Mouse (Mus musculus) erythroid progenitor cell, adult 5-6 weeks (primary cell): ENCODE data around the gene Mtor. TPM values are rescaled to one million over a fixed set of nuclear protein-coding genes. Genes with fewer than 3 reads are reported as not detected.

Experiments
- ATAC-seq: replicated peaks from 2 replicates; pipeline ENCODE4 v1.8.0; 2016; ENCODE audit warnings: moderate number of reproducible peaks, mild to moderate bottlenecking, moderate TSS enrichment, inconsistent platforms; ENCODE audit not compliant: poor library complexity, low FRiP score, severe bottlenecking
- total RNA-seq, 2 experiments: library from RNA; stranded (forward) in 1 of 2; stranded (reverse) in 1 of 2; fragments of 150-400 nt in 1 of 2; fragments of 186-747, 209-891 nt in 1 of 2; gene quantifications; 2 replicates each; pipeline versions ENCODE4 v1.2.3 to v1.2.4; 2015 to 2017; ENCODE audit warnings: low replicate concordance in 2 of 2

Gene Mtor
- total RNA-seq (2015; ENCODE audit: low replicate concordance) (19.8 and 34.4 TPM in 2 replicates), total RNA-seq (2017; ENCODE audit: low replicate concordance) (22.0 and 24.4 TPM in 2 replicates)

DNA sequence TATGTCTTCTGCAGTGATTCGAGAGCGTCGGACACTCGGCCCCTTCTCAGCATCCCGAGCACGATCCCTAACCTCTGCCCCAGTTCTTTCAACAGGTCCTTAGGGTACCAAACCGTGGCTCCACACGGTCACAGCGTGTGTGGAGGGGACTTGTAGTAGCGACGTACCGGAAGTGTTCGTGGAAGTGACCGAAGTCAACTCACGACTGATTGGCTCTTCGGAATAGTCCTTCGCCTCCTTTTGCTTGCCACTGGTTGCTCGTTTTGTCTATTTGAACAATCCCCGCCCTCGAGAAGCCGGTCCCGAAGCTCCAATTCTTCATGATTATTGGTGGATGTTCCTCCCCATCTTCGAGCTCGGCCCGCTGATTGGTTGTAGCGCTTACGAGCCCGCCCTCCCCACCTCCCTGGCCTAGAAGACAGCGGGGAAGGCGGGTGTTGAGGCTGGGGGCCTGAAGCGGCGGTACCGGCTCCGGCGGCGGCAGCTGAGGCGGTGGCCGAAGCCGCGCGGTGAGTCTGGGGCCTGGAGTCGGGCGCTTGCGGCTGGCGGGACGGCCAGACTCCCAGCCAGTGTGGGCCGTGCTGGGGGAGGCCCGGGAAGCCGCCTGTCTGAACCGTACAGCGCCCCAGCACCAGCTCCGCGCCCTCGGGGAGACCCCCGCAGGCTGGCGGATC lies at the start of gene Mtor:
TSS of gene Mtor (plus strand) at position 433 of the 674 bp plus-strand sequence.
- peak; percentile 92 for ATAC-seq

DNA sequence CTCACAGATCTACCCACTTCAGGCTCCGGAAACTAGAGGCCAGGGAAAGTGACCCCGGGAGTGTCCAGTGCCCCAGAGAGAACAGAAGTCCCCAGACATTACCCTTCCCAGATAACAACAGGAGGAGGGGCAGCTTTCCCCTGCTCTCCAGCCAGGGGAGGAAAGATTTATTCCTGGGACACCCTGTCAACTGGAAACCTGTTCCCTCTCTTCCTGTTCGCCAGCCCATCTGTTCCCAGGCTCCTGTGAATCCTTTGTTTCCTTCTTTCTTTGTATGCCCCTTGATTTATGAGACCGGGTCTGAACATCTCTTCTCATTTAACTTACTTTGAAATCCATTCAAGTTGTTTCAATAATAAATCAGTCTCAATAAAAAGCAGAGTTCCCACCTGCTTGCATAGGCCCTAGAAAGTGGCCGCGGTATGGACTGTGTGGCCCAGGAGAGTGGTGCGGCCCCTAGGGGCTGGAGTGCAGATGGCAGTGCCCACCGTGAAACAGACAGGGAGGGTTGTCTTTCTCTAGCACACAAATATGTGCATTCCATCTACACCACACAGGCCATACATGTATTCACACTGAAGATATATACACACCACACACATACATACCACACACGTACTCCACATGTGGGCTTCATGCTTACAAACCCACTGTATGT lies 48.8 kb upstream of the Mtor start:
- ATAC-seq = no peak

DNA sequence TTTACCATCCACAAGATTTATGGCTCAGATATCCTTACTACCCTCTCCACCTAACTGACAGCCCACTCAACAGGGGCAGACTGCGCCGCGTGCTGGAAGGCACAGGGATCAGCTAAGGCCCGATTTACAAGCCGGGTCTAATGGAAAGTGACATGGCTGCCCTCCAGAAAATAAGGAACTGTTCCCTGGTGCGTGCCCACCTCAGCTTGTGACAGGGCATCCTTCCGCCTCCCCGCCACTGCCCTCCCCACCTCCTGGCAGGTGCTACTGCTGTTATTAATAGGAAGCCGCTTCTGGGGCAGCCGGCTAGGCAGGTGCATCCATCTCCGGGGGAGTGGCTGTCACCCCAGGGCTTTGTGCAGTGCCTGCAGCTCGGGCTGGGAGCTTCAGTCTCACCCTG lies 45.0 kb upstream of the Mtor start:
- no peak for ATAC-seq

DNA sequence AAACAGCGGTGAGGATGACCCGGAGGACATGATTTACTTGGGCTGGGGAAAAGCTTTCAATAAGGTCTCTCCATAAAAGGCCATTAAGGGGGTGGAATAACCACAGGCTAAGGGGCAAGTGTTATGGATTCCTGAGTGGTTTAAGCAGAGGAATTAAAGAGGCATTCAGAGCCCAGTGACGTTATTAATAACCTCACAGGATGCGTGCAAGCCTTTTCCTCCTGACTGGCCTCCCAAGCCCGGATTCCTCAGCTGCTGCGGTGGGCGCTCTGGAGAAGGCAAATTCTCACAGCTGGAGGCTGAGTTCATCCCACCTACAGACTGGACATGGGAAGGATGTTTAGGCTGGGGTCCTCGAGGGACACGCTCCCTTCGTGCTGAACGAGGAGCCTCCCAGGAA lies 43.7 kb upstream of the Mtor start:
- ATAC-seq = no peak

DNA sequence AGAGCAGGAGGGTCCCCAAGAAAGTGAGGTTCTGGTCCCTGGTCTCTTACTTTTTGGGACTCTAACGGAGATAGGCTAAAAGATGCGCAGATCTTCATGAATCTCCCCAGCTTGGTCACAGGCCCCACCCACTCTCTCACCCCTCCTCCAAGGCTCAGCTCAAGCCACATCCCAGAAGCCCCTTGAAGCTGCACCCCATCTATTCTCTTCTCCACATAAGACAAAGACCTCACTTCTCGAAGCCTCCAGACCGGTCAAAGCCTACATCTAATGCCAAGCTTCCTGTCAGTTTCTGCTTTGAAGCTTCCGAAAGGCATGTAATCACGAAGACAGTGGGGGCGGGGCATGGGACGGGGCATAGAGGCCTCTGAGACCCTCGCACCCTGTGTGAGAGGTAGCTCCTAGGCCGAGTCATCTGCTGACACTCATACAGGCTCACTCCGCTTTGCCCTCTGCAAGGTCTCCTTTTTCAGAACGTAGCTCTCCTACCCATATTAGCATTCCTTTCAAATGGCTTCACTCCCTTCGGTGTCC lies 43.1 kb upstream of the Mtor start:
- no peak for ATAC-seq

DNA sequence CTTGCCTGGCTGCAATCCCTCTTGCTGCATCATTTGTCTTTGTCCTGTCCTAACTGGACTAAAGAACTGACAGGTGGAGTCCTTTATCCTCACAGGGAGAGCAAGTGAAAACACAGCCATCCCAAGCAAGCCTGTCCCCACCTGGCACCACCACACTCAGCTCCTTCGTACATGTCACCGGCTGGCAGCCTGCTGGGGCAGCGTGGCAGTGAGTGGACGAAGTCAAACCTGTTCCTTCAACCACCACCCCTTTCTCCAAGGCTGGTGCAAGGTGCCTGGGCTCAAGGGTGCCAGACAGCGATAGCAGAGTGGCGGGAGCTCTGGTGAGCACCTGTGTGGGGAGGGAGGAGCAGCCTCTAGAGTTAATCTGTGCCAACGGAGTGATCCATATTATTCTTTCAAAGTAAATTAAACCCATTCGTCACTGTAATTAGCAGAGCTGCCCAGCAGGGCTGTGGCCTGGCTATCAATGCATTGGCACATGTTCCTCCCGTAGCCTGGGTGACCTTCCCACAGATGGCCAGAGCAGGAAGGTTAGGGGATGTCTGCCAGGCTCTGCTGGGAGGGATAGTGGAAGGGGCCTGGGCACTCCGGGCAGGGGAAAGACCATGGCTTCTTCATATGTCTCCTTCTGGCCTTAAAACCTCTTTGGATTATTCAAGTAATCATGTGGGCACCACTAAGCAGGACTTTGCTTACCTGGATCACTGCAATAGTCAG lies 40.0 kb upstream of the Mtor start:
- ATAC-seq = no peak

DNA sequence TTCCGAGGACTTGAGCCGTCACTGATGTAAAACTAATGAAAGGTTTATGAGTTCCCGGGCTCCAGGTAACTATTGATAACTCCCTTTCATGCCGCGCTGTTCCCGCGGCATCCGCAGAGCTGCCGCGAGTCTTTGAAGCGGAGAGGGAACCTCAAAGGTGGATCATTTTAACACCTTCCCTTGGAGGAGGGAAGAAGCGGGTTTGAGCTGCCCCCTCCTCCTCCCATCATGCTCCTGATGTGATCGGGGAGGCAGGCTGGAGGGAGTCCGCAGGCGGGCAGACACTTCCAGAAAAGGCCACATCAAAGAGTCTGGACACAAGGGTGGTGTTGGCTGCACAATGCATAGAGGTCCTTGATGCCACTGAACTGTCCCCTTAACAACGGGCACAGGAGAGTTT lies 32.8 kb upstream of the Mtor start:
- ATAC-seq = no peak

DNA sequence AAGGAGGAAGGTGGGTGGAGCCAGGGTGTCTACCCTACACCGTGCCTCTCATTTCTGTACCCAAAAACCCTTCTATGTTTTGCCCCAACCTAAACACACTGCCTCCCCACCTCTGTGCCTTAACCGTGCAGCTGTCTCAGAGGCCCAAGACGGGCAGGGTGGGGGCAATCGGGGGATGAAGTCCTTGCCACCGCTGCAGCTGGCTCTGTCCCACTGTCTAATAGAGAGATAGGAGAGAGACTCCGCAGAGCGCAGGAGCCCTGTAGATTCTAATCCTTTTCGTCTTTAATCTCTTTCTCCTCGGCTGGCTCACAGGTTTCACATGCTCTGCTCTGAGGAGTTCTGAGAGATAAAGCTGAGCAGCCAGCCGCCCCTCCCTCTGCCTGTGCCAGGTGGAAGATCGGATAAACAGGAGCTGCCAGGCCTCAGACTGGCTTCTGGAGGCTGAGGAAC lies 31.3 kb upstream of the Mtor start:
- peak; percentile 70 for ATAC-seq

DNA sequence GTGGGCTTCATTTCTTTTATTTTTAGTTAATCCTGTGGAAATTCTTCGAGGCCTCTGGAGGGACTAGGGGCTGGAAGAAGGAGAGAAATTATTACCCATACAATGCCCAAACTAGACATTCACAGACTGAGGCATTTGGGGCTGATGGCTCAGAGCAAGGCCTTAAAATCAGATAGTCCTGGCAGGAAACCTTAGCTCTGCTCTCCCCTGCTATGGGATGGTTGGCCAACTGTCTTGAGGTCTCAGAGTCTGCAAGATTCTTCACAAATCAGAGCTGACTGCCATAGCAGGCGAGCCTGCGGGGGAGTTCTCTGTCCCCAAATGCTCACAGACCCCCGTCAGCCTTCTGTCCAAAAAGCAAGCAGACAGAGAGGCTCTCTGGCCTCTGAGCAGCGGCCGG lies 30.9 kb upstream of the Mtor start:
- no peak for ATAC-seq

DNA sequence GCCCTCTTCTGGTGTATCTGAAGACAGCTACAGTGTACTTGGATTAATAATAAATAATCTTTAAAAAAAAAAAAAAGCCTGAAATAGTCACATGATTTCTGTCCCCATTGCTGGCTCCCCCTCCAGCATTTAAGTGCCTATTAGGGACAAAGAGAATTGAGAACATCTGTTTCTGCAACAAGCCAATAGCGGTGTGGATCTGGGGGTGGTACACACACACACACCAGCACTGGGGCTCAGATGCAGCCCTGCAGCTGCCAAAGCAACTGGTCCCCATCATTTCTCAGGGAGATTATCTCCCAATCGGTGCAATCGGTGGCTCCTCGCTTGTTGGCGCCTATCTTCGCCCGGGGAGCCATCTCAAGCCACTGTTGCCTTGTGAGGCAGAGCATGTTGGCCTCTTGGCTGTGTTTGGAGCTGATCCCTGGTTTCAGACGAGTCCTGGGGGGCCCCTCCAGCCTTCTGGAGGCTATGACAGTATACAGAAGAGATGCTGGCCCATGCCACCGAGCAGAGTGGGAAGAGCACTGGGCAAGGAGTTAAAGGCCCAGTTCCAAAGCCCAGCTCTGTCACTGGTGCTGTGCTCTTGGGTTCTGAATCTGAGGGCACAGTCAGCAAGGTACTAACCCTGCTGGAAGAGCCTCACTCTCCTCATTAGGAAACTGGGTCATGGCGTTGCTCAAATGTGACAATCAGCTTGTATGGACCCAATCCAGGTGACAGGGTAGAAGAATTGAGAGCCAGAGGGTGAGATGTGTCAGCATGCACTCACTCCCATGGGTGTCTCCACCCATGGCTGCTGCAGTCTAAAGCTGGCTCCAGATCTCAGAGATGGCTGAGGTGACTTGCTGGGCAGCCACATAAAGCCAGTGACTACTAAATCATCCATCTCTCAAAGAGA lies 21.2 kb upstream of the Mtor start:
- ATAC-seq = no peak

DNA sequence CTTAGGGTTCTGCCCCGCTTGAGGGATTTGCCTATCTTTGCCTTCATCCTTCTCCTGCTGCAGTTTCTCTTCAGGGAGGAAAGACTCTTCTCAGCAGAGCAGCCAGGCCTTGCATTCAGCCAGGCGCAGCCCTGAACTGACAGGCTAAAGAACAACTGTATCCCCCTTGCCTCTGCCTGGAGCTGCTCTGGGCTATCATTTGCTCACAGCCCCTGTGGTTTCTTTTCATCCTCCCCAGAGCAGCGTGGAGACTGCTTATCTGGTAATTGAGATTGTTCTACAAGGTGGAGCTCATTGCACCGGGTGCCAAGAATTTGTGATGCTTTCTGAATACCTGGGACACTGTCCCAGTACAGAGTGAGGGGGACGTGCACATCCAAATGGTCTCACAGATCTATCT lies 19.9 kb upstream of the Mtor start:
- ATAC-seq = no peak

DNA sequence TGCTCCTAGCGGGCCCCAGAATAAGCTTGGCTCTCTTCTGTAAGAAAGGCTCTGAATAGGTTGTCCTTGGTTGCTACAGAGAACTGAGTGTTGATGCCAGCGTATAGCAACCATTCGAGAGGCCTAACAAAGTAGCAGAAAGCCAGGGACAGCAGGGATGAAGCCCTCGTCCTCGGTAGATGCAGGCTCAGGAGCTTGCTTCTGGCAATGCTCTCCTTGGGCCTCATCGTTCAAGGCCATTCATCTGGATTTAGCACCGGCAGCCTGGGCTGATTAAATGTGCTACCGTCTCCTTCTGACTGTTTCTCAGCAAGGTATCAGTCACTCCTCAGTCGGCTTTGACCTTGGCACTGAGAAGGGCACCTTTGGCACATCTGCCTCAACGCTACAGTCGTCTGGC lies 19.3 kb upstream of the Mtor start:
- ATAC-seq = no peak

DNA sequence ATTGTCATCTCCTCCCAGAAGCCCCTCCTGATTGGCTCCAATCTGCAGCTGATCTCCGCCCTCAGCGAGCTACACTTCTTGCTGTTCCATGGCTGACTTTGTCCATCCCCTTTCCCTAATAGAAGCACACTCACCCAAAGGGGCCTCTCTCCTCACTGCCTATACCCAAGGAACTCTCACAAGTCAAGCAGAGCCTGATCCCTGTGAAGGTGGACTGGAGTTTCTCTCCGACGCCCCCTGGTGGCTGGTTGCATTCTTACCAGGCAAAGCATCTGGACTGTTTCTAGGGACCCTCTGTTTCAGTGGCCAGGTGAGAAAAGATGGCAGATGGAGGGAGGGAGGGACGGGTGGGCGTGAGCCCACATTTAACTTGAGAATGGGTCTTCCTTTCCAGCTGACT lies 18.7 kb upstream of the Mtor start:
- ATAC-seq = peak; percentile 68

DNA sequence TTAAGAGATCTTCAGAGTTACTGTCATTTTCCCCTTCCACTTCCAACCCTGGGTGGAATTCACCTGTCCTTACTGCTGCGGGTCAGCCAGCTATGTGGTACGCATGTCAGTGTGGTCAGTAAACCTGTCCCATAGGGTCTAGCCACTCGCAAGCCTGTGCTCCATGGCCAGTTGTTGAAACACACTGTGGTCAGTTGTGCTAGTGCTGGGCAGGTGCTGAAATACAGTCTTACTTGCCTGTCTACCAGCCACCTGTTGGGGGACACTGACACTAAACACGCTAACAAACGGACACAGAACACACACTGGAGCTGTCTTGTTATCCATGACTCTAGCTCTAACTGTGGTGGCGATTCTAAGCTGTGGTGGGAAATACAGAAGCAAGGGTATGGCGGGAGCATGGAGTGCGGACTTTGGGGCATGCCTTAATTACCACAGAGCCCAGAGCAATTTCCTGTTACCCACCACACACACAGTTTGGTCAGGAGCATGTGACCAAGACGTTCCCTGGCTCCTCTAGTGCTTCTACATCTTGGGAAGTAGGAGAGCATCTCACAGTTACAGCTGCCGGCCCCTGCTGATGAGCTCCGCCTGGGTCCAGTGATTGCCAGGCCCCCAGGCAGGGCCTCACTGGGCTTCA lies 17.4 kb upstream of the Mtor start:
- ATAC-seq = no peak

DNA sequence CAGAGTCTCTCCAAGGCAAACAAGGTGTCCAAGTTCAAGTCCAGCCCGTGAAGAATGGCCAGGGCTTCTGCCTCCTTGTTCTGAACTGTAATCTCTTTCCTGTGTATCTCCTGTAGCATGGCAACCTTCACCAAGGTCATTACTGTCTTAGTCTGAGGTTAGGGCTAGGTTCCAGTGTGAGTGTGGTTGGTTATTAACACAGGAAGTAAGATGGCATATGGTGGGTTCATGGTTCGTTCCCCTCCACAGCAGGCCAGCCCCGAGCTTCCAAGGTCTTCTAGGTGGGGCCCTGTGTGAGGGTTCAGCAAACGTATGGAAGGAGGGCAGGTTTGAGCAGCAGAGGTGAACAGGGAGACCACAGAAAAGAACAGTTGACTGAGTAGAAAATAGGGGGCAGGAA lies 15.9 kb upstream of the Mtor start:
- ATAC-seq = no peak

DNA sequence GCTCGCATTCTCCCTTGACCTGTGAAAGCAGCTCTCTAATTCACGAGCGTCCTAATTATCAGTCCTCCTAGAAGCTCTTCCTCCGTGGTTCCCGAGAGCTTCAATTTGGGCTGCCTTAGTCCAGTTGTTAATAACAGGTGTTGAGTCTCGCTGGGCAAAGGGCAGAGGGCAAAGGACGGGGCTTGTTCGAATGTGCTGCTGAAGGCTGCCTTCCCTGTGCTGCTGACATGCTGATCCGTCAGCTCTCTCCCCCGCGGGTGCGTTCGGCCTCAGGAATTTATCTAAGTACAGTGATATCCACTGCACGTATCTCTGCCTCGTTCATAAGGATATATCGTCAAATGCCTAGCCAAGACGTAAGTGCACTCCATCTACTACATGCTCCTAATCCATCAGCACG lies 15.1 kb upstream of the Mtor start:
- no peak for ATAC-seq

DNA sequence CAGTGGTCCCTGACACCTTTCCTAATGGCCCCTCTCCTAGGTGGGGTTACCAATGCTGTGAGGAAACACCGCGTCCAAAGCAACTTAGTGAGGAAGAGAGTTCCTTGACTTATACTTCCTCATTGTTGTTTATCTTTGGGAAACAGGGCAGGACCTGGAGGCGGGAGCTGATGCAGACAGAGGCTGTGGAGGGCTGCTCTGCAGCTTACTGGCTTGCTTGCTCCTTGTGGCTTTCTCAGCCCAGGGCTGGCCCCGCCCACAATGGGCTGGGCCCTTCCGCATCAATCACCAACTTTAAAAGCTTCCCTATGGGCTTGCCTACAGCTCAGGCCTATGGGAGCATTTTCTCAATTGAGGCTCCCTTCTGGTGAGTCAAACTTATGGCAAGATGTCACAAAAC lies 14.6 kb upstream of the Mtor start:
- ATAC-seq = no peak

DNA sequence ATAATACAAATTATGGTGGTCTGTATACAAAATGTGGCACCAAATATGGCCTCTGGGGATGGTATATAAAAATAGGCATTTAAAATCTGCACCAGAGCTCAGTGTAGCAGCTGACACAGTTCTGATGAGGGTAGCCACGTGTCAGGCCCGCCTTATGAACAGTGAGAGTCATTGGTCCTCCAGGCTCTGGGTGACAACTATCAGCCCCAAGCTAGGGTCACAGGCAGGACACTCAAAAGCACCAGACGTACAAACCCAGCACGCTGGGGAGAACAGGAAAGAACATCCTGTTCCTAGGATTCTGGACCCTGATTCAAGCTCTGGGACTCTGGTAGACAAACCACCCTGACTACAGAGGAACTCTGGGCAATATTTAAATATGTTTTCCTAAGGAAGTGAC lies 13.9 kb upstream of the Mtor start:
- ATAC-seq = no peak

DNA sequence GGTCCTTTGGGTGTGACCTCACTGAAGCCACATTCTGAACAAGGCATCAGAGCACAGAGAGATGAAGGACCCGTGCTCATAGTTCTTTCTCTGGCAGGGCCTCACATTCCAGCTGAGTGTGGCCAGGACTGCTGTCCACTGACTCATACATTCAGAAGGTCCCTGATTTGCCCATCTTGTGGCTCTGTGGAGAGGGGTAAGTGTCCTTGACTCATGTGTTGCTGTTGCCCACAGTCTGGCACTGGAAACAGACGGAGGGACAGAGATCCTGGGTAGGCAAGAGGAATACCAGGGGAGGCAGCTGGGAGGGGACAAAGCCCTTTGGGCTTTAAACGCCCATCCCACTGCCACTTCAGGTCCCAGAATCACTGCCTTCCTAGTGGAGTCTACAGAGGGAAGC lies 13.3 kb upstream of the Mtor start:
- ATAC-seq = no peak
